Mouse (Mus musculus): ENCODE measurements around the gene S1pr4. TPM values are rescaled to one million over a fixed set of nuclear protein-coding genes. Genes with fewer than 3 reads are reported as not detected.

The S1pr4 gene
- polyA plus RNA-seq, 1 experiment = not detected

- H3K4me2 ChIP-seq (ENCODE audit: low read depth) = peak overlapping the region; percentile 34
- no peak overlapping the region for H3ac ChIP-seq (ENCODE audit: control insufficient read depth, insufficient read length)
- H3K4me3 ChIP-seq = no peak overlapping the region
- no peaks in the 10 kb centered on the region for H3K27me3 ChIP-seq (ENCODE audit: control insufficient read depth, insufficient read depth, insufficient read length)
- H3K36me3 ChIP-seq (ENCODE audit: control insufficient read depth, insufficient read depth) = no peaks in the 10 kb centered on the region
- no peak for TF ChIP-seq MYOG (IDR thresholded peaks at IDR 0.05; ENCODE audit: control insufficient read depth in 1 of 3, insufficient read depth in 1 of 3, insufficient read length in 2 of 3, low read depth in 2 of 3)
- TF ChIP-seq POLR2A (IDR thresholded peaks at IDR 0.05; ENCODE audit: insufficient read length, low read depth) = no peak
- TF ChIP-seq TCF12 (IDR thresholded peaks at IDR 0.05; ENCODE audit: insufficient read depth, poor library complexity, severe bottlenecking) = no peak
- TF ChIP-seq USF1 (IDR thresholded peaks at IDR 0.05; ENCODE audit: low read depth) = no peak
- peaks cover 71% of the 10 kb centered on the region for H3K79me2 ChIP-seq (ENCODE audit: control insufficient read depth, insufficient read depth)
These were observed 41.4 kb upstream of the S1pr4 start for GRCm38 (mm10) chr10:81541363-81541762.

GRCm38 (mm10) chr10:81538321-81539048 is 38.6 kb upstream of the S1pr4 start:
- H3K79me2 ChIP-seq (ENCODE audit: control insufficient read depth, insufficient read depth) = peaks cover 65% of the 10 kb centered on the region
- no peaks in the 10 kb centered on the region for H3K36me3 ChIP-seq (ENCODE audit: control insufficient read depth, insufficient read depth)
- H3K4me3 ChIP-seq = no peak overlapping the region
- peak in 2 of 3 experiments; percentile 6 to 35 for TF ChIP-seq MYOD1 (IDR thresholded peaks at IDR 0.05; ENCODE audit: control insufficient read depth in 1 of 3, insufficient read length in 2 of 3, low read depth in 2 of 3)
- no peak for TF ChIP-seq POLR2A (IDR thresholded peaks at IDR 0.05; ENCODE audit: insufficient read length, low read depth)
- TF ChIP-seq MYOG (IDR thresholded peaks at IDR 0.05; ENCODE audit: control insufficient read depth in 1 of 3, insufficient read depth in 1 of 3, insufficient read length in 2 of 3, low read depth in 2 of 3) = peak in 1 of 3 experiments; percentile 72
- no peak for TF ChIP-seq CEBPB (IDR thresholded peaks at IDR 0.05; ENCODE audit: insufficient read depth, poor library complexity, severe bottlenecking)
- no peak for TF ChIP-seq POLR2AphosphoS2 (IDR thresholded peaks at IDR 0.05; ENCODE audit: insufficient read length, low read depth)
- no peak for TF ChIP-seq E2F4 (IDR thresholded peaks at IDR 0.05; ENCODE audit: insufficient read depth)
- TF ChIP-seq USF1 (IDR thresholded peaks at IDR 0.05; ENCODE audit: low read depth) = no peak
- no peak for TF ChIP-seq MAX (IDR thresholded peaks at IDR 0.05; ENCODE audit: low read depth)
- no peak for TF ChIP-seq REST (IDR thresholded peaks at IDR 0.05; ENCODE audit: insufficient read depth, insufficient read length)
- TF ChIP-seq TCF12 (IDR thresholded peaks at IDR 0.05; ENCODE audit: insufficient read depth, poor library complexity, severe bottlenecking) = no peak
- no peak for TF ChIP-seq SRF (IDR thresholded peaks at IDR 0.05; ENCODE audit: control insufficient read depth, insufficient read length, low read depth)
- TF ChIP-seq TCF3 (IDR thresholded peaks at IDR 0.05; ENCODE audit: insufficient read length, low read depth) = peak; percentile 15
- no peak overlapping the region for H3K4me2 ChIP-seq (ENCODE audit: low read depth)
- no peaks in the 10 kb centered on the region for H3K27me3 ChIP-seq (ENCODE audit: control insufficient read depth, insufficient read depth, insufficient read length)
- no peak overlapping the region for H3ac ChIP-seq (ENCODE audit: control insufficient read depth, insufficient read length)

GRCm38 (mm10) chr10:81537429-81537828 is 37.5 kb upstream of the S1pr4 start:
- Histone ChIP-seq H3ac (ENCODE audit: control insufficient read depth, insufficient read length) (no peak overlapping the region), H3K79me2 (ENCODE audit: control insufficient read depth, insufficient read depth) (peaks cover 54% of the 10 kb centered on the region), H3K27me3 (ENCODE audit: control insufficient read depth, insufficient read depth, insufficient read length) (no peaks in the 10 kb centered on the region), H3K4me2 (ENCODE audit: low read depth) (no peak overlapping the region), H3K36me3 (ENCODE audit: control insufficient read depth, insufficient read depth) (no peaks in the 10 kb centered on the region), H3K4me3 (no peak overlapping the region)
- no peak for TF ChIP-seq REST (IDR thresholded peaks at IDR 0.05; ENCODE audit: insufficient read depth, insufficient read length)
- no peak for TF ChIP-seq TCF3 (IDR thresholded peaks at IDR 0.05; ENCODE audit: insufficient read length, low read depth)
- no peak for TF ChIP-seq POLR2AphosphoS2 (IDR thresholded peaks at IDR 0.05; ENCODE audit: insufficient read length, low read depth)
- no peak for TF ChIP-seq TCF12 (IDR thresholded peaks at IDR 0.05; ENCODE audit: insufficient read depth, poor library complexity, severe bottlenecking)
- no peak for TF ChIP-seq MAX (IDR thresholded peaks at IDR 0.05; ENCODE audit: low read depth)
- no peak for TF ChIP-seq POLR2A (IDR thresholded peaks at IDR 0.05; ENCODE audit: insufficient read length, low read depth)
- TF ChIP-seq USF1 (IDR thresholded peaks at IDR 0.05; ENCODE audit: low read depth) = no peak
- no peak for TF ChIP-seq E2F4 (IDR thresholded peaks at IDR 0.05; ENCODE audit: insufficient read depth)
- TF ChIP-seq SRF (IDR thresholded peaks at IDR 0.05; ENCODE audit: control insufficient read depth, insufficient read length, low read depth) = no peak
- no peak for TF ChIP-seq CEBPB (IDR thresholded peaks at IDR 0.05; ENCODE audit: insufficient read depth, poor library complexity, severe bottlenecking)
- no peak for TF ChIP-seq MYOD1 (IDR thresholded peaks at IDR 0.05; ENCODE audit: control insufficient read depth in 1 of 3, insufficient read length in 2 of 3, low read depth in 2 of 3)
- no peak for TF ChIP-seq MYOG (IDR thresholded peaks at IDR 0.05; ENCODE audit: control insufficient read depth in 1 of 3, insufficient read depth in 1 of 3, insufficient read length in 2 of 3, low read depth in 2 of 3)

GRCm38 (mm10) chr10:81536734-81537133 is 36.8 kb upstream of the S1pr4 start:
- no peak overlapping the region for H3ac ChIP-seq (ENCODE audit: control insufficient read depth, insufficient read length)
- H3K27me3 ChIP-seq (ENCODE audit: control insufficient read depth, insufficient read depth, insufficient read length) = no peaks in the 10 kb centered on the region
- no peaks in the 10 kb centered on the region for H3K36me3 ChIP-seq (ENCODE audit: control insufficient read depth, insufficient read depth)
- TF ChIP-seq MYOD1 (IDR thresholded peaks at IDR 0.05; ENCODE audit: control insufficient read depth in 1 of 3, insufficient read length in 2 of 3, low read depth in 2 of 3) (no peak), MYOG (IDR thresholded peaks at IDR 0.05; ENCODE audit: control insufficient read depth in 1 of 3, insufficient read depth in 1 of 3, insufficient read length in 2 of 3, low read depth in 2 of 3) (no peak), SRF (IDR thresholded peaks at IDR 0.05; ENCODE audit: control insufficient read depth, insufficient read length, low read depth) (no peak), POLR2A (IDR thresholded peaks at IDR 0.05; ENCODE audit: insufficient read length, low read depth) (no peak), E2F4 (IDR thresholded peaks at IDR 0.05; ENCODE audit: insufficient read depth) (no peak), TCF12 (IDR thresholded peaks at IDR 0.05; ENCODE audit: insufficient read depth, poor library complexity, severe bottlenecking) (no peak), POLR2AphosphoS2 (IDR thresholded peaks at IDR 0.05; ENCODE audit: insufficient read length, low read depth) (no peak), CEBPB (IDR thresholded peaks at IDR 0.05; ENCODE audit: insufficient read depth, poor library complexity, severe bottlenecking) (no peak)
- H3K4me2 ChIP-seq (ENCODE audit: low read depth) = no peak overlapping the region
- H3K4me3 ChIP-seq = no peak overlapping the region
- H3K79me2 ChIP-seq (ENCODE audit: control insufficient read depth, insufficient read depth) = peaks cover 47% of the 10 kb centered on the region

Data from myocyte (in vitro differentiated cells).